19 mouse cellular contexts compared by ENCODE assay signal in the genomic region with DNA sequence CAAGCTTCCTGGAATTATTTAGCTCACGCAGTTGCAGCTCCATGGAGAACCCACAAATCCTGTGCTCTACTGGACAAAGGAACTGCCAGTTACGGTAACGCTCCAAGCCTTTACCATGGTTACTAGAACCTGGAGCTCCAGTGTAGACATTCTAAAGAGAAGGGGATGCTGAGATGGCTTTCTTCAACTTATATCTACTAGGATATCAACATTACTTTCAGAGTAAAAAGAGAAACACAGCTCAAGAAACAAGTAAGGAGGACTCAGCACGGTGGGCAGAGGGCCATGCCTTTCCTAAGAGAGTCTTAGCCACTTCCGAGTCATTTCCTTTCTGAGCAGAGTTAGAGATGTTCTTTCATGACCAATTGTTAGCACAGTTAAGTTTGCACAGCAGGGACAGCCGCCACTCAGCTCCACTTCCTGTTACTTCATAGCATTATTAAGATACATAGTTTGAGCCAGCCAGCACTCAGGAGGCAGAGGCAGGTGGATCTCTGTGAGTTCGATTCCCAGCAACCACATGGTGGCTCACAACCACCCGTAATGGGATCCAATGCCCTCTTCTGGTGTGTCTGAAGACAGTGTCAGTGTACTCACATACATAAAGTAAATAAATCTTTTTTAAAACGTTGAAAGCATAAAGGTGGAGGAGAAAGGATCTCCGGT. TPM values are rescaled to one million over a fixed set of nuclear protein-coding genes. Genes with fewer than 3 reads are reported as not detected.
DNase-seq lines count a peak whose midpoint lies in the region; ATAC-seq lines count a peak whose summit lies in the region.
"Had no signal": no experiment of that assay in that cellular context is flagged by ENCODE, and none has a peak within 500 bp of the region (broad histone marks: within the 10 kb centered on the region; RNA-seq: fewer than 3 reads in every experiment).

A gene (minus strand): TSS at position 51 of the 666 bp plus-strand sequence.
A gene (plus strand): TSS at position 132 of the 666 bp plus-strand sequence.

- H3K4me1 ChIP-seq in heart, embryonic 12.5 days (replicated peaks) = peaks cover 14% of the 10 kb centered on the region
- peaks cover 12% of the 10 kb centered on the region for H3K4me1 ChIP-seq in heart, embryonic 10.5 days
- peaks cover 9% of the 10 kb centered on the region for H3K4me1 ChIP-seq in intestine, embryonic 16.5 days (ENCODE audit: control insufficient read depth, insufficient read depth, low read length)

- H3K9me3 ChIP-seq in heart, embryonic 12.5 days (replicated peaks) = no peaks in the 10 kb centered on the region
- no peaks in the 10 kb centered on the region for H3K9me3 ChIP-seq in heart, embryonic 10.5 days
- no peaks in the 10 kb centered on the region for H3K9me3 ChIP-seq in intestine, embryonic 16.5 days (ENCODE audit: control insufficient read depth, low read length)
- H3K9me3 ChIP-seq: embryonic facial prominence, embryonic 15.5 days; intestine, embryonic 15.5 days; neural tube, embryonic 12.5 days had no signal

- H3K27me3 ChIP-seq in heart, embryonic 12.5 days (replicated peaks) = no peaks in the 10 kb centered on the region
- no peaks in the 10 kb centered on the region for H3K27me3 ChIP-seq in heart, embryonic 10.5 days (ENCODE audit: insufficient read depth, poor library complexity, severe bottlenecking)
- H3K27me3 ChIP-seq in intestine, embryonic 16.5 days (replicated peaks; ENCODE audit: control insufficient read depth, insufficient read depth, low read length) = no peaks in the 10 kb centered on the region
- H3K27me3 ChIP-seq: embryonic facial prominence, embryonic 15.5 days; intestine, embryonic 15.5 days; neural tube, embryonic 12.5 days had no signal

- 75% methylated on average over 10 of the region's 10 CpGs for WGBS in heart, embryonic 12.5 days
- WGBS in heart, embryonic 10.5 days = 78% methylated on average over 10 of the region's 10 CpGs
- 80% methylated on average over 10 of the region's 10 CpGs for WGBS in intestine, embryonic 16.5 days

- DNase-seq in heart, embryonic 10.5 days (ENCODE audit: low spot score) = no peak
- DNase-seq in 416B (ENCODE audit: low read depth) = peak; percentile 91
- DNase-seq in T-cell, adult 2 months (ENCODE audit: low spot score) = peak; percentile 28
- peak; percentile 34 for DNase-seq in induced T-regulatory cell, adult 2 months (ENCODE audit: low read depth)
- DNase-seq in embryo, embryonic 11 days = no peak
- DNase-seq: cerebellum, adult 9-11 months; gastrocnemius, postnatal 14 days; lung, adult 18-20 months; lung, postnatal 14 days; thymus, postnatal 14 days had no signal

- ATAC-seq in heart, embryonic 12.5 days (ENCODE audit: insufficient number of reproducible peaks, low FRiP score) = no peak
- ATAC-seq in intestine, embryonic 16.5 days = no peak
- no peak for ATAC-seq in inflammation-experienced regulatory T-cells, adult 6 months
- ATAC-seq: intestine, embryonic 15.5 days had no signal

- H3K36me3 ChIP-seq in heart, embryonic 12.5 days = no peaks in the 10 kb centered on the region
- no peaks in the 10 kb centered on the region for H3K36me3 ChIP-seq in heart, embryonic 10.5 days
- H3K36me3 ChIP-seq in intestine, embryonic 16.5 days (ENCODE audit: control insufficient read depth, insufficient read depth, low read length) = no peaks in the 10 kb centered on the region
- H3K36me3 ChIP-seq: embryonic facial prominence, embryonic 15.5 days; intestine, embryonic 15.5 days; neural tube, embryonic 12.5 days had no signal

- H3K9ac ChIP-seq in heart, embryonic 12.5 days = peak within 1 kb of the TSS; percentile 17; the same call in 1 of the 2 replicates
- no peak within 1 kb of the TSS for H3K9ac ChIP-seq in intestine, embryonic 16.5 days (ENCODE audit: low read depth, low read length)
- H3K9ac ChIP-seq: embryonic facial prominence, embryonic 15.5 days; intestine, embryonic 15.5 days had no signal

- H3K27ac ChIP-seq in heart, embryonic 12.5 days (ENCODE audit: poor library complexity, severe bottlenecking) = no peak within 1 kb of the TSS
- H3K27ac ChIP-seq in heart, embryonic 10.5 days = no peak within 1 kb of the TSS
- H3K27ac ChIP-seq in intestine, embryonic 16.5 days (ENCODE audit: low read length) = no peak within 1 kb of the TSS
- H3K27ac ChIP-seq: embryonic facial prominence, embryonic 15.5 days; intestine, embryonic 15.5 days; neural tube, embryonic 12.5 days; stomach, postnatal 0 days had no signal

- no peak within 1 kb of the TSS for H3K4me3 ChIP-seq in heart, embryonic 12.5 days
- no peak within 1 kb of the TSS for H3K4me3 ChIP-seq in heart, embryonic 10.5 days
- H3K4me3 ChIP-seq in intestine, embryonic 16.5 days (ENCODE audit: low read length) = no peak within 1 kb of the TSS
- H3K4me3 ChIP-seq: embryonic facial prominence, embryonic 15.5 days; intestine, embryonic 15.5 days; neural tube, embryonic 12.5 days had no signal

- H3K4me2 ChIP-seq in heart, embryonic 12.5 days = no peak within 1 kb of the TSS
- H3K4me2 ChIP-seq in intestine, embryonic 16.5 days (ENCODE audit: low read depth, low read length) = no peak within 1 kb of the TSS
- H3K4me2 ChIP-seq: embryonic facial prominence, embryonic 15.5 days had no signal

RNA-seq across cellular contexts. Expression of the first gene that starts in this region (rescaled TPM):
- polyA plus RNA-seq in heart, embryonic 12.5 days (2016; fragmentation: Nextera tagmentation; extraction: Ambion mirVana) = 37.9 and 39.5 TPM in 2 replicates
- polyA plus RNA-seq in heart, embryonic 10.5 days (2016; fragmentation: Nextera tagmentation; extraction: Ambion mirVana) = 42.8 and 53.0 TPM in 2 replicates
- polyA plus RNA-seq in intestine, embryonic 16.5 days (2015; fragmentation: Nextera tagmentation; extraction: Ambion mirVana) = 41.2 and 43.7 TPM in 2 replicates
- polyA plus RNA-seq in inflammation-experienced regulatory T-cells, adult 6 months (2017; shearing (Covaris generic)) = 10 to 100 TPM; 69.3 to 99.2 (median 86.3) TPM

RNA-seq across cellular contexts. Expression of the second gene that starts in this region (rescaled TPM):
- not detected in 2 replicates for polyA plus RNA-seq in heart, embryonic 12.5 days (2016; fragmentation: Nextera tagmentation; extraction: Ambion mirVana)
- 0.43 TPM in 1 of 2 replicates, not detected in the other for polyA plus RNA-seq in heart, embryonic 10.5 days (2016; fragmentation: Nextera tagmentation; extraction: Ambion mirVana)
- 0.43 TPM in 1 of 2 replicates, not detected in the other for polyA plus RNA-seq in intestine, embryonic 16.5 days (2015; fragmentation: Nextera tagmentation; extraction: Ambion mirVana)
- not detected for polyA plus RNA-seq in inflammation-experienced regulatory T-cells, adult 6 months (2017; shearing (Covaris generic))
- polyA plus RNA-seq: forebrain, embryonic 11.5 days; hindbrain, embryonic 11.5 days; intestine, embryonic 15.5 days; neural tube, embryonic 12.5 days had no signal

Comparison
In these comparisons a context has a peak if more than half of its experiments do, and no peak if none do; other contexts are left out.
1. DNase-seq: peak in 416B (single experiment), T-cell, adult 2 months (single experiment) and induced T-regulatory cell, adult 2 months (single experiment); none in heart, embryonic 10.5 days (single experiment) and embryo, embryonic 11 days (single experiment).